Mouse (Mus musculus) hindbrain, embryonic 11.5 days (tissue): ENCODE data around the gene Nxpe4. TPM values are rescaled to one million over a fixed set of nuclear protein-coding genes. Genes with fewer than 3 reads are reported as not detected.

ENCODE experiments used
- ATAC-seq: fragments of 200-750 bp; cut with Nextera tagmentation; 2 replicates; pipeline ENCODE4 v1.8.0; 2017; ENCODE audit warnings: mild to moderate bottlenecking, moderate TSS enrichment, moderate library complexity; ENCODE audit not compliant: low FRiP score
- DNase-seq: peaks from one replicate; pipeline ENCODE4 v3.0.0-alpha.2; 2015; ENCODE audit warnings: low spot score
- H3K27ac ChIP-seq: fragments of 300-500 bp; sonication (generic); 2 replicates; pipeline ENCODE4 v1.5.1; 2014; ENCODE audit warnings: mild to moderate bottlenecking, low read depth, low read length
- H3K27me3 ChIP-seq: fragments of 300-500 bp; sonication (generic); 2 replicates; pipeline ENCODE4 v1.6.1; 2014; ENCODE audit warnings: mild to moderate bottlenecking, low read length, moderate library complexity, mixed read lengths; ENCODE audit not compliant: control insufficient read depth, insufficient read depth
- H3K36me3 ChIP-seq: fragments of 300-500 bp; sonication (generic); 2 replicates; pipeline ENCODE4 v1.6.1; 2014; ENCODE audit warnings: mild to moderate bottlenecking, low read length, moderate library complexity, mixed read lengths; ENCODE audit not compliant: control insufficient read depth, insufficient read depth
- H3K4me1 ChIP-seq: fragments of 300-500 bp; sonication (generic); replicated peaks from 2 replicates; pipeline ENCODE4 v1.6.1; 2014; ENCODE audit warnings: low read length, mixed read lengths; ENCODE audit not compliant: control insufficient read depth, insufficient read depth
- H3K4me2 ChIP-seq: fragments of 300-500 bp; sonication (generic); replicated peaks from 2 replicates; pipeline ENCODE4 v1.6.1; 2014; ENCODE audit warnings: mild to moderate bottlenecking, low read depth, low read length
- H3K4me3 ChIP-seq: fragments of 300-500 bp; sonication (generic); 2 replicates; pipeline ENCODE4 v1.5.1; 2014; ENCODE audit warnings: low read depth, low read length
- H3K9ac ChIP-seq: fragments of 300-500 bp; sonication (generic); 2 replicates; pipeline ENCODE4 v1.6.1; 2014; ENCODE audit warnings: low read depth, low read length
- H3K9me3 ChIP-seq: fragments of 300-500 bp; sonication (generic); 2 replicates; pipeline ENCODE4 v1.6.1; 2016; ENCODE audit warnings: low read length; ENCODE audit not compliant: control insufficient read depth
- WGBS: fragments of 180-500 bp; shearing (Covaris S2); extraction: QIAGEN DNeasy Blood & Tissue Kit; methylation state at CpG from one replicate; pipeline ENCODE4 v1.1.7; 2014; 5-methylcytosine and 5-hydroxymethylcytosine counted together
- polyA plus RNA-seq: library from polyadenylated mRNA; unstranded; fragments of >200 nt; fragmentation: Nextera tagmentation; extraction: Ambion mirVana; gene quantifications from 2 replicates; pipeline ENCODE4 v1.2.1, GENCODE M21; 2014

Gene Nxpe4
- polyA plus RNA-seq, 1 experiment from 2014 or later: 7.5 TPM

DNA sequence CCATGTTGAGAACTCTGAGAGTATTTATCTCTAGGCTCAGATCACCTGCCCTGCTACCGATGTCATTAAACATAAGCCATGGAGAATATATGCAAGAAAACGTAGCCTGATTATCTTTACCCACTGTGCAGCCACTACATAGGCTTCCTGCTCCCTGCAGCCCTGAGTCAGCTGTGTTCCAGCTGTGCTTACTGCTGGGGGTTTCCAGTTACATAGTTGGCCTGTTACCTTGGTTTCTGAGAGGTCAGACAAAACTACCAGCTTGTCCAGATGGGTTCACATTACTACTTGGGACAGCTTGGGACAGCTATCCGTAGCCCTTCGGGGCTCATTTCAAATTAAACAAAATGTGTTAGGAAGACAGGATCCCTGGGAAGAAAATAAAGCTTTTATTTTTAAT lies 192.3 kb downstream of the Nxpe4 start:
- H3K36me3 ChIP-seq: no peaks in the 10 kb centered on the region
- DNase-seq: peak; percentile 19
- H3K9me3 ChIP-seq: no peaks in the 10 kb centered on the region
- no peak overlapping the region for H3K4me3 ChIP-seq
- no peaks in the 10 kb centered on the region for H3K4me1 ChIP-seq
- no peak overlapping the region for H3K9ac ChIP-seq
- no peak overlapping the region for H3K4me2 ChIP-seq
- WGBS: 66% methylated on average over 4 of the region's 4 CpGs
- H3K27ac ChIP-seq: no peak overlapping the region
- ATAC-seq: no peak
- no peaks in the 10 kb centered on the region for H3K27me3 ChIP-seq

- Histone ChIP-seq H3K4me3 (no peak overlapping the region), H3K9ac (no peak overlapping the region), H3K27ac (no peak overlapping the region), H3K4me2 (no peak overlapping the region), H3K27me3 (no peaks in the 10 kb centered on the region), H3K4me1 (no peaks in the 10 kb centered on the region), H3K9me3 (no peaks in the 10 kb centered on the region), H3K36me3 (no peaks in the 10 kb centered on the region)
- DNase-seq: peak; percentile 78
- WGBS: 54% methylated on average over 3 of the region's 3 CpGs
- ATAC-seq: no peak
Measured at GRCm38 (mm10) chr9:48354793-48355192, 193.0 kb downstream of the Nxpe4 start.

DNA sequence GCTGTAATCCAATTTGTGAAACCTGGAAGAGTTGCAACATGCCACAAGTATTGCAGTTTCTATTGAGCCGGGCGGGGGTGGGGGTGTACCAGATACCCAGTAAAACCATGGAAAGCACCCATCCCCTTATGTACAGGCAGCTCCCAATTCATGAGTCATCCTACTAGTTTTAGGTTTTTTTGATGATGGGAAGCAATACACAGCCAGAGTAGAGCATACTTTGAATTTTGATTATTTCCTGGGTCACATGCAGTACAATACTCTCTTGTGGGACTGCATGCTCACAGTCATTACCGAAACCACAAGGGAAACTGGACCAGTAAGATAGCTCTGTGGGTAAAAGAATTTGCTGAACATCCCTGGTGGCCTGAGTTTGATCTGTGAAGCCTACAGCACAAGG lies 195.3 kb downstream of the Nxpe4 start:
- Histone ChIP-seq H3K27ac (no peak overlapping the region), H3K4me1 (no peaks in the 10 kb centered on the region), H3K4me3 (no peak overlapping the region), H3K4me2 (no peak overlapping the region), H3K36me3 (no peaks in the 10 kb centered on the region), H3K9ac (no peak overlapping the region), H3K9me3 (no peaks in the 10 kb centered on the region), H3K27me3 (no peaks in the 10 kb centered on the region)
- ATAC-seq (no peak), DNase-seq (no peak)
- 93% methylated on average over 3 of the region's 3 CpGs for WGBS

DNA sequence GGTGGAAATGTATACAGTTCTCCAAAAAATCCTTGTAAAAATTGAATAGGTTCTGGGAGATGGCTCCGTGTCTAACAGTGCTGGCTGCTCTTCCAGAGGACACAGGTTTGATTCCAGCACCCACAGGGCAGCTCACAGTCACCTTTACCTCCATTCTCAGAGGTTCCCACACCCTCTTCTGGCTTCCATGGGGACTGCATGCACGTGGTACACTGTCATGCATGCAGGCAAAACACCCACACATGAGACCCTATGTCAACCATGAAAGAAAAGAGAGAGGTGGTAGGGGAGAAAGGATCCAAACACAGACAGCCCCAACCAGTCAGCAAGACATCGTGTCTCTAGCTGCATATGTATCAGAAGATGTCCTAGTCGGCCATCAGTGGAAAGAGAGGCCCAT lies 199.0 kb downstream of the Nxpe4 start:
- no peaks in the 10 kb centered on the region for H3K4me1 ChIP-seq
- H3K36me3 ChIP-seq: no peaks in the 10 kb centered on the region
- no peak overlapping the region for H3K27ac ChIP-seq
- no peaks in the 10 kb centered on the region for H3K27me3 ChIP-seq
- no peak overlapping the region for H3K9ac ChIP-seq
- H3K4me2 ChIP-seq: no peak overlapping the region
- 71% methylated on average over 4 of the region's 4 CpGs for WGBS
- DNase-seq (no peak), ATAC-seq (no peak)
- no peaks in the 10 kb centered on the region for H3K9me3 ChIP-seq
- no peak overlapping the region for H3K4me3 ChIP-seq

DNA sequence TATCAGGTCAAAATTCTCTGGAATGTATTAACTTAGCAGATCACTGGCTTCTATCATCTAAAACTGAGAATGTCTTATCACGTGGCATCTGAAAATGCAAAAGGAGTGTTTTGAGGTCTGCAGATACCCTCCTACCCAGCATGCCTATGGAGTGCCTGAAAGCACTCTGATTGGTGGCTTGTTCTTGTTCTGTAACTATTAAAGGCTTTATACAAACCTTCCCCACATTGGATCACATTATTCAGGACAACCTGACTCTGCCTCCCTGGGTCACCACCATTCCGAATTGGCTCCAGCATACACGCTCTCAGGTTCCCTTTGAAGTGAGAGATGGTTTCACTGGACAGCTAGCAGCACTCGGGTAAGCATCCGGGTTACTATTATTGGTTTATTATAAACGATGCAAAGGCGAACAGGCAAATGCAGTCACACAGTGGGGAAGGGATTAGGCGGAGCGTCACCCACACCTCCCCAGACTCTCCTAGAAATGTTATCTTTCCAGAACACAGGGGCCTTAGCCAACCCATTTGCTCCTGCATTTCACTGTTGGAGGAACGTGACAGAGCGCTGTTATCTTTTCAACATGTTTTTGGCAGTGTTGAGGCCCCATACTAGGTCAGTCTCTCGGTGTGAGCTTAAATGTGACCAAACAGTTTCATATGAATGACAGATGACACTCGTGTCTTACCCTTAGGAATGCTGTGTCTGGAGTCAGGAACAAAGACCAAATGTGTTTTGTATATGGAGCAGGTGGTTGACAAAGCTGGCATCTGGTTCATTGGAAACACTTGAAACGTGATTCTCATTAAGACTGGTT lies 200.2 kb downstream of the Nxpe4 start:
- H3K27ac ChIP-seq: no peak overlapping the region
- no peak for ATAC-seq
- no peaks in the 10 kb centered on the region for H3K4me1 ChIP-seq
- DNase-seq: no peak
- no peaks in the 10 kb centered on the region for H3K27me3 ChIP-seq
- no peak overlapping the region for H3K4me3 ChIP-seq
- 74% methylated on average over 14 of the region's 14 CpGs for WGBS
- no peak overlapping the region for H3K9ac ChIP-seq
- H3K9me3 ChIP-seq: no peaks in the 10 kb centered on the region
- H3K4me2 ChIP-seq: no peak overlapping the region
- H3K36me3 ChIP-seq: no peaks in the 10 kb centered on the region

DNA sequence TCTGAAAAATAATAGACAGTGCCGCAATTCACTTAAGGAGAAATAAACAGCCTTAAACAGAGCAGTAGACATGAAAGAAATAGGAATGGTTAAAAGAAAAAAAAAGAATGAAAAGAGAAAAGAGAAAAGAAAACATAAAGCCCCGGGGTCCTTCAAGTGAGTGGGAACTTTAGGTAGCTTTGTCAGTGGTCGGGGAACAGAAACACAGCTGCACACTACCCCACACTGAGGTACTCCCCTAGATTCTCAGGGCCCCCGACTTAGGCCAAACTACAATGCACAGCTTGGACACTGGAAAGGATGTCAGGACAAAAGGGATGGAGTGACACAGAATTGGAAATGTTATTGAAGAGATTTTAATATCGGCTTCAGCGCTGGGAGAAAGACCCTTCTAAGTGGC lies 200.9 kb downstream of the Nxpe4 start:
- no peaks in the 10 kb centered on the region for H3K36me3 ChIP-seq

DNA sequence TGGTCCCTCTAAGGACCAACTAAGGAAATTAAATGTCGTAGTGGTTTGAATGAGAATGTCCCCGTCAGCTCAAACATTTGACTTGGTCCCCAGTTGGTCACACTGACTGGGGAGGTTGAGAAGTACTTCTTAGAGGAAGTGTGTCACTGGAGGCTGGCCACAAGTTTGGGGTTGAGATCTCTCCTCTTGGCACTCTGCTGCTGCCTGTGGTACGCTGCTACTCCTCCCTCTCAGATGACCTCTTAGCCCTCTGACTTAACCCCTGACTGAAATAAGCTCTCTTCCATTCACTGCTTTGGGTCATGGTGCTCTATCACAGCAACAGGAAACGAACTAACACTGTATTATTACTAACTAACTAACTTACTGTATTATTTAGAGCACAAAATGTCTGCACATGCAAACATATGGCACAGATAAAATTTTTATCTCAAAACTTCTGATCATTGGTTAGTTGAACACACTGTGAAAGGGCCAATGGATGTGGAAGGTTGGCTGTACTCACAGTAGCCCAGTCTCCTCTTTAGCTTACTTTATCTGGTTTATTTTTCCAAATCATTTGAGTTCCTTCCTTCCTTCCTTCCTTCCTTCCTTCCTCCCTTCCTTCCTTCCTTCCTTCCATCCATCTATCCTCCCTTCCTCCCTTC lies 211.5 kb downstream of the Nxpe4 start:
- Histone ChIP-seq H3K9ac (no peak overlapping the region), H3K4me1 (no peaks in the 10 kb centered on the region), H3K27me3 (no peaks in the 10 kb centered on the region), H3K4me2 (no peak overlapping the region), H3K36me3 (no peaks in the 10 kb centered on the region), H3K4me3 (no peak overlapping the region), H3K27ac (no peak overlapping the region), H3K9me3 (no peaks in the 10 kb centered on the region)
- WGBS: 80% methylated on average over 4 of the region's 4 CpGs
- no peak for DNase-seq
- ATAC-seq: no peak

More for the DNA sequence above, 200.9 kb downstream of the Nxpe4 start:
- H3K27ac ChIP-seq: no peak overlapping the region
- WGBS: 89% methylated on average over 6 of the region's 6 CpGs
- H3K4me2 ChIP-seq: no peak overlapping the region
- ATAC-seq (no peak), DNase-seq (no peak)
- H3K27me3 ChIP-seq: no peaks in the 10 kb centered on the region
- H3K9me3 ChIP-seq: no peaks in the 10 kb centered on the region
- H3K9ac ChIP-seq: no peak overlapping the region
- no peak overlapping the region for H3K4me3 ChIP-seq
- H3K4me1 ChIP-seq: no peaks in the 10 kb centered on the region

DNA sequence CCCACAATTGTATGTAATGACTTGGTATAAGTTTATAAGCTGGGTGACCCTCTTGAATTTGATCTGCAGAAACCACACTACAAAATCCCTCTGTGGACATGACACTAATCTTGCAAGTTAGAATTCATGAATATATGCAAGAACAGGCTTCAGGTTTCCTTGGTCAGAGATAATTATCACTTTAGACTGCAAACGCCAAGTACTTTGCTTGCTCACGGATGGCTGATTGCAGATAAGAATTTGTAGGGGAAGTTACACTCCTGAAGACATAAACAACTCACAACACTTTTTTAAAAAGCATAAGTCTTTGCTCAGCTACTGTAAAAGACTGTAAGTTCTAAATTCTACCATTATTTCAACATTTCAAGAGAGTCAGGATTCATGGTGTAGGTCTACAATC lies 212.5 kb downstream of the Nxpe4 start:
- Histone ChIP-seq H3K27me3 (no peaks in the 10 kb centered on the region), H3K4me1 (no peaks in the 10 kb centered on the region), H3K27ac (no peak overlapping the region), H3K9me3 (no peaks in the 10 kb centered on the region), H3K36me3 (no peaks in the 10 kb centered on the region), H3K9ac (no peak overlapping the region), H3K4me2 (no peak overlapping the region), H3K4me3 (no peak overlapping the region)
- 77% methylated on average over 2 of the region's 2 CpGs for WGBS
- DNase-seq (no peak), ATAC-seq (no peak)

- WGBS: 81% methylated on average over 4 of the region's 4 CpGs
- no peak overlapping the region for H3K27ac ChIP-seq
- H3K4me3 ChIP-seq: no peak overlapping the region
- H3K9ac ChIP-seq: no peak overlapping the region
- DNase-seq: no peak
- no peak for ATAC-seq
- no peaks in the 10 kb centered on the region for H3K36me3 ChIP-seq
- no peaks in the 10 kb centered on the region for H3K9me3 ChIP-seq
- no peaks in the 10 kb centered on the region for H3K4me1 ChIP-seq
- H3K4me2 ChIP-seq: no peak overlapping the region
- H3K27me3 ChIP-seq: no peaks in the 10 kb centered on the region
Measured at GRCm38 (mm10) chr9:48388451-48388850, 226.6 kb downstream of the Nxpe4 start.
